Mouse (Mus musculus) embryonic facial prominence, embryonic 12.5 days (tissue): ENCODE measurements at regions not wholly inside any gene's neighbourhood (a gene's known extent, or its start where the extent isn't known, plus 50 kb on each side); places are given as distances from the start of the nearest gene placed in this dataset.

Experiments
- ATAC-seq: fragments of 200-750 bp; cut with Nextera tagmentation; 2 replicates; pipeline ENCODE4 v1.8.0; 2017; ENCODE audit not compliant: insufficient number of reproducible peaks, insufficient read depth, low FRiP score, low TSS enrichment
- H3K27ac ChIP-seq: fragments of 300-500 bp; sonication (generic); 2 replicates; pipeline ENCODE4 v1.5.1; 2016; ENCODE audit warnings: mild to moderate bottlenecking
- H3K27me3 ChIP-seq: fragments of 300-500 bp; sonication (generic); 2 replicates; pipeline ENCODE4 v1.6.1; 2016; ENCODE audit warnings: mild to moderate bottlenecking, moderate library complexity
- H3K36me3 ChIP-seq: fragments of 300-500 bp; sonication (generic); 2 replicates; pipeline ENCODE4 v1.6.1; 2016; ENCODE audit warnings: mild to moderate bottlenecking
- H3K4me1 ChIP-seq: fragments of 300-500 bp; sonication (generic); 2 replicates; pipeline ENCODE4 v1.6.1; 2016
- H3K4me2 ChIP-seq: fragments of 300-500 bp; sonication (generic); replicated peaks from 2 replicates; pipeline ENCODE4 v1.6.1; 2016; ENCODE audit warnings: mild to moderate bottlenecking, moderate library complexity
- H3K4me3 ChIP-seq: fragments of 300-500 bp; sonication (generic); 2 replicates; pipeline ENCODE4 v1.5.1; 2016; ENCODE audit warnings: mild to moderate bottlenecking
- H3K9ac ChIP-seq: fragments of 300-500 bp; sonication (generic); 2 replicates; pipeline ENCODE4 v1.6.1; 2016; ENCODE audit warnings: mild to moderate bottlenecking, moderate library complexity
- H3K9me3 ChIP-seq: fragments of 300-500 bp; sonication (generic); 2 replicates; pipeline ENCODE4 v1.6.1; 2016; ENCODE audit warnings: mild to moderate bottlenecking, moderate library complexity
- WGBS: fragments of 180-500 bp; shearing (Covaris S2); methylation state at CpG from one replicate; pipeline ENCODE4 v1.1.7; 2016; 5-methylcytosine and 5-hydroxymethylcytosine counted together

GRCm38 (mm10) chr6:31233252-31233993 is 165.1 kb upstream of the Mkln1 start:
- no peaks in the 10 kb centered on the region for H3K9me3 ChIP-seq
- no peak overlapping the region for H3K27ac ChIP-seq
- no peak overlapping the region for H3K4me3 ChIP-seq
- no peaks in the 10 kb centered on the region for H3K4me1 ChIP-seq
- H3K27me3 ChIP-seq: no peaks in the 10 kb centered on the region
- no peak for ATAC-seq
- H3K9ac ChIP-seq: no peak overlapping the region
- no peak overlapping the region for H3K4me2 ChIP-seq
- no peaks in the 10 kb centered on the region for H3K36me3 ChIP-seq
- 65% methylated on average over 18 of the region's 18 CpGs for WGBS

GRCm38 (mm10) chr6:31240051-31240450 is 158.5 kb upstream of the Mkln1 start:
- ATAC-seq: no peak
- Histone ChIP-seq H3K4me3 (no peak overlapping the region), H3K27ac (no peak overlapping the region), H3K9ac (no peak overlapping the region), H3K36me3 (no peaks in the 10 kb centered on the region), H3K9me3 (no peaks in the 10 kb centered on the region), H3K27me3 (0 out of 2 replicates have a peak, but pooled peaks cover 2% of the 10 kb centered on the region), H3K4me1 (no peaks in the 10 kb centered on the region), H3K4me2 (no peak overlapping the region)
- WGBS: 12% methylated on average over 9 of the region's 9 CpGs

DNA sequence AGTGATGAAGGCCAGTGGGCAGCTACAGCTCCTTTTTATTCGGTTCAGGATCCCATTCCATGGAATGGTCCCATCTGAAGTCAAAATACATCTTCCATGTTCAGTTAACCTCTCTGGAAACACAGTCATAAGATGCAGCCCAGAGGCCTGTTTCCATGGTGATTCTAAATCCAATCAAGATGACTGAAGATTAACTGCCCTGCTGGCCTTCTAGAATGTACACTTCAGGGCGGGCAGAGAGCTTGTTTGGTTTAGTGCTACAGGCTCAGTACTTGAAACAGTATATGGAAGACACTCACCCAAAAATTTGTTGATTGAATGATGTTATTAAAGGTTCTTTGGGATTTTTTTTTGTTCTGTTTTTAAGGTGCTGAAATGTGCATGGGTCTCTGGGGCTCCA is 148.0 kb upstream of the Mkln1 start:
- H3K9ac ChIP-seq: no peak overlapping the region
- H3K4me1 ChIP-seq: peaks cover 7% of the 10 kb centered on the region; the same call in 1 of the 2 replicates
- H3K4me2 ChIP-seq: no peak overlapping the region
- no peaks in the 10 kb centered on the region for H3K9me3 ChIP-seq
- no peak overlapping the region for H3K27ac ChIP-seq
- H3K36me3 ChIP-seq: no peaks in the 10 kb centered on the region
- no peak overlapping the region for H3K4me3 ChIP-seq
- no peaks in the 10 kb centered on the region for H3K27me3 ChIP-seq
- no peak for ATAC-seq
- 51% methylated on average over 2 of the region's 2 CpGs for WGBS

DNA sequence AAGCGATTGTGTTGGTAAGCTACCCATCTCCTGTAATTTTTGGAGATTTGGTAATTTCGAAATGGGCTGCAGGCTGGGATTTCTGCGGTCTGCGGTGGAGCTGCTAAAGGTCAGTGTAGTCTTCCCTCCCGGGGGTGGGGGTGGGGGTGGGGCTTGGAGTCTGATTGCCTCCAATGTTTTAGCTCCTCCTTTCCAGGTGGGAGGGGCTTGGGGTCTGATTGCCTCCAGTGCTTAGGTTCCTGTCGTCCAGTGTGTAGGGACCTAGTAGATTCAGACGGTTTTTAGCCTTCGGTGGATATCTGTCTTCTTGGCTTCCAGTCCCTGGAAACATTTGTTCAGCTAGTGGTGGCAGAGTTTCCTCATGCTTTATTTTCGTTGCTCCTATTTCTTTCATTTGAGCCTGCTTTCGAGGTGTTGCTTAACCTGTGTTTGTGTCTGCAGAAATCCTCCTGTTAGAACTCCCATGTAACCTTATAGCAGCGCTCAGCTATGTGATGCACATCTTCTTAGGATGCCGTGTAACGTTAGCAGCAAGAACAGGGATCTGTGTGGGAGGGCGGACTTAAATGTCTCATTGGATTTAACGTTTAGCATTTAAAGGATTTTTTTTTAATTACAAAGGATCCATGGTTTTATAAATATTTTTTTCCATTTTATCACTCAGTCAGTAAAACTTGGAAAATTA is 145.1 kb upstream of the Mkln1 start:
- H3K4me2 ChIP-seq: peak overlapping the region; percentile 33
- H3K4me3 ChIP-seq: no peak overlapping the region
- no peak overlapping the region for H3K9ac ChIP-seq
- no peak overlapping the region for H3K27ac ChIP-seq
- no peaks in the 10 kb centered on the region for H3K27me3 ChIP-seq
- WGBS: 16% methylated on average over 15 of the region's 15 CpGs
- H3K9me3 ChIP-seq: no peaks in the 10 kb centered on the region
- no peak for ATAC-seq
- peaks cover 7% of the 10 kb centered on the region; the same call in 1 of the 2 replicates for H3K4me1 ChIP-seq
- no peaks in the 10 kb centered on the region for H3K36me3 ChIP-seq

- no peak overlapping the region for H3K27ac ChIP-seq
- no peak overlapping the region for H3K4me3 ChIP-seq
- H3K9ac ChIP-seq: no peak overlapping the region
- H3K36me3 ChIP-seq: no peaks in the 10 kb centered on the region
- 83% methylated on average over 10 of the region's 10 CpGs for WGBS
- H3K4me2 ChIP-seq: no peak overlapping the region
- no peaks in the 10 kb centered on the region for H3K9me3 ChIP-seq
- H3K27me3 ChIP-seq: no peaks in the 10 kb centered on the region
- no peaks in the 10 kb centered on the region for H3K4me1 ChIP-seq
- no peak for ATAC-seq
Measured at GRCm38 (mm10) chr6:31260645-31261345, 137.7 kb upstream of the Mkln1 start.

GRCm38 (mm10) chr6:31261797-31262540 is 136.6 kb upstream of the Mkln1 start:
- Histone ChIP-seq H3K9me3 (no peaks in the 10 kb centered on the region), H3K4me2 (no peak overlapping the region), H3K4me3 (no peak overlapping the region), H3K9ac (no peak overlapping the region), H3K36me3 (no peaks in the 10 kb centered on the region), H3K27me3 (no peaks in the 10 kb centered on the region), H3K4me1 (no peaks in the 10 kb centered on the region), H3K27ac (no peak overlapping the region)
- no peak for ATAC-seq
- WGBS: 91% methylated on average over 15 of the region's 15 CpGs

DNA sequence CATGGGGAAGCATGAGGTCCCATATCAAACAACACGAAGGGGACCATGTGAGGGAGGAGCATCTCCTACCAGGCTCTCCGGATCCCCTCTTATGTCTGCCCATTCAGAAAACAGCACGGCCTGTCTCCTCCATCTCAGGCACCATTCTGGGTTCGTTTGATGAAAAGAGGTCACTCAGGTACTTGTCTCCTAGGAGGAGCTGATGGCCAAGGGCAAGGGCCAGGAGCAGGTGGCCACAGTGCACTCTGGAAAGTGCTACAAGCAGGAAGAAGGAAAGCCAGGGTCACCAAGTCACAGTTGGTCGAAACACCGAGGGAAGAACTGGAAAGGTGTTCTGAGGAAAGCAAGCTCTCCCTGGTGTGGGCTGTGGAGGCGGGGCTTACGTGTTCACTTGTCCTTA is 135.9 kb upstream of the Mkln1 start:
- Histone ChIP-seq H3K9ac (no peak overlapping the region), H3K36me3 (no peaks in the 10 kb centered on the region), H3K9me3 (no peaks in the 10 kb centered on the region), H3K27ac (no peak overlapping the region), H3K4me3 (no peak overlapping the region), H3K4me1 (no peaks in the 10 kb centered on the region), H3K4me2 (no peak overlapping the region), H3K27me3 (no peaks in the 10 kb centered on the region)
- WGBS: 84% methylated on average over 8 of the region's 8 CpGs
- ATAC-seq: no peak

DNA sequence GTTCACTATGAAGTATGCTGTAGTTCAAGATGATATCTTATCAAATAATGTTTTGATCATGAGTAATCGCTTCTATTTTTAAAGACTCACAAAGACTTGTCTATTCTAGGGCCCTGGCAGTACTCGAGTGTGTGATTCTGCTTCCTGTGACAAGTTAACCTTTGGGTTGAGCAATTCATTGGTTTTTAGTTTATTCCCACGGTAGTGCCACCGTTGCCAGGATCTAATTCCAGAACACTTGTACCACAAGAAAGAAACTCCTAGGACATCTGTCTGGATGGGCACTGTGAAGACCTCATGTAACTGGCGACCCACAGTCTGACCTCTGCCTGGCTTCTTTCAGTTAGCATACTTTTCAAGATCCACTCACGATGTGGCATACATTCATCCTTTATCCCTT is 134.7 kb upstream of the Mkln1 start:
- H3K9me3 ChIP-seq: no peaks in the 10 kb centered on the region
- H3K27me3 ChIP-seq: no peaks in the 10 kb centered on the region
- H3K4me3 ChIP-seq: no peak overlapping the region
- H3K9ac ChIP-seq: no peak overlapping the region
- H3K4me1 ChIP-seq: no peaks in the 10 kb centered on the region
- H3K4me2 ChIP-seq: no peak overlapping the region
- ATAC-seq: no peak
- no peaks in the 10 kb centered on the region for H3K36me3 ChIP-seq
- WGBS: 87% methylated on average over 6 of the region's 6 CpGs
- no peak overlapping the region for H3K27ac ChIP-seq

- WGBS: 66% methylated on average over 17 of the region's 17 CpGs
Measured at GRCm38 (mm10) chr6:31266441-31267040, 132.0 kb upstream of the Mkln1 start.

DNA sequence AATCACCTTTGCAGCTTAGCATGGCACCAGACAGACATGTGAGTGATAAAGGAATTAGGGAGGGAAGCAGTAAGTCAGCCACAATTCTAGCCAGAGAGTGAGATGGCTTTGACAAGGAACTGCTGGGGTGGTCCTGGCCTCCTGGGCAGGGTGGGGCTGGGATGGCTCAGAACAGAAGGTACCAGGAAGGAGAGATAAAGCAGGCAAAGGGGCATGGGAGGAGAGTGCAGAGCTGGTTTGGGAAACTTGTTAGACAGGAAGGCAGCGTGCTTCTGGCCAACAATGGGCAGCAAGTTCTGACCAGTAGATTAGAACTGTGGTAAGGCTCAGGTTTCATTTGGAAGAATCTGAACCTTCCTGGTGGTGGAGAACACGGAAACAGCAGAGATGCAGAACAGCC is 130.5 kb upstream of the Mkln1 start:
- Histone ChIP-seq H3K4me3 (no peak overlapping the region), H3K27me3 (no peaks in the 10 kb centered on the region), H3K36me3 (no peaks in the 10 kb centered on the region), H3K9me3 (no peaks in the 10 kb centered on the region), H3K9ac (no peak overlapping the region), H3K27ac (no peak overlapping the region), H3K4me2 (no peak overlapping the region), H3K4me1 (no peaks in the 10 kb centered on the region)
- ATAC-seq: no peak
- WGBS: 58% methylated on average over 2 of the region's 2 CpGs

More at GRCm38 (mm10) chr6:31266441-31267040, 132.0 kb upstream of the Mkln1 start:
- H3K4me3 ChIP-seq: no peak overlapping the region
- H3K36me3 ChIP-seq: no peaks in the 10 kb centered on the region
- no peak overlapping the region for H3K9ac ChIP-seq
- no peak overlapping the region for H3K27ac ChIP-seq
- H3K27me3 ChIP-seq: no peaks in the 10 kb centered on the region
- no peaks in the 10 kb centered on the region for H3K4me1 ChIP-seq
- no peaks in the 10 kb centered on the region for H3K9me3 ChIP-seq
- no peak for ATAC-seq
- no peak overlapping the region for H3K4me2 ChIP-seq

GRCm38 (mm10) chr6:31273816-31274215 is 124.7 kb upstream of the Mkln1 start:
- Histone ChIP-seq H3K9ac (no peak overlapping the region), H3K4me1 (no peaks in the 10 kb centered on the region), H3K4me3 (no peak overlapping the region), H3K4me2 (no peak overlapping the region), H3K36me3 (no peaks in the 10 kb centered on the region), H3K27ac (no peak overlapping the region), H3K9me3 (no peaks in the 10 kb centered on the region), H3K27me3 (no peaks in the 10 kb centered on the region)
- 38% methylated on average over 5 of the region's 5 CpGs for WGBS
- no peak for ATAC-seq
